Mouse (Mus musculus) G1E-ER4 (cell line): Measurements from ENCODE around the gene Sesn3. TPM values are rescaled to one million over a fixed set of nuclear protein-coding genes. Genes with fewer than 3 reads are reported as not detected.

ENCODE experiments used
- GATA1 ChIP-seq: IDR thresholded peaks from one replicate; pipeline ENCODE4 v1.8.0; 2012; ENCODE audit warnings: low read length, inconsistent platforms
- polyA plus RNA-seq: library from polyadenylated mRNA; stranded (reverse); fragments of >175 nt; gene quantifications from 2 replicates; pipeline ENCODE4 v1.2.3, GENCODE M21; 2012

The Sesn3 gene
- polyA plus RNA-seq, 1 experiment: 0.14 TPM

DNA sequence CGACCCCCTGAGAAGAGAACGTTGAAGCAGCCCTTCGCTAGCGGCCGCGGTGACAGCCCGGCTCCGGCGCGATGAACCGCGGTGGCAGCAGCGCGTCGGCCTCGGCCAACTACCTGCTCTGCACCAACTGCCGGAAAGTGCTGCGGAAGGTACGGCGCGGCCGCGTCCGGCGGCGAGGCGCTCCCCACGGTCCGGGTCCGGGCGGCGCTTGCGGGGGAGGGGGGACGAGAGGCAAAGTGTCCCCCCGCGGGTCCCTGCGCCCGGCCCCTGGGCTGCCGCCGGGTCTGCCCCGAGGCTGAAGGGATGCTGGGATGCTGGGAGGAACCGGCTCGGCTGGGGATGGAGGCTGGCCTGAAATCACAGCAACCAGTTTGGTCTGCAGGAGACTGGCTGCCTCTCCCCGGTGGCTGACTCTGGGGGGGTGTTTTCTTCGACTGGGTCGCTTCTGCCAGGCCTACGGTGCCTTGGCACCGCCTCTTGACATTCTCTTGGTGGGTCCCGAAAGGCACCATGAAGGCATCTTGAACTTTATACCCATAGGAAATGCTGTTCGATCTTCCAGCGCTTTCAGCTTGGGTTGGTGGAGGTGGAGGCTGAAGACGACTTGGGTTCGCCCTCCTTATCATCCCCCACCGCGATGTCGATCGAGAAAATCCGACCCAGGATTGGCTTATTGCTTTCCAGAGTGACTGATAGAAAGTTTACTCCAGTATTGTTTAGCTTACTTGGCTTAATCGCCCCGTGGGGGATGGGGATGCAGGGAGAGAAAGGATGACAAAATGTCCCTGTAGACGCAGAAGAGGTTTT is 1.8 kb downstream of the Sesn3 start:
- no peak for TF ChIP-seq GATA1

GRCm38 (mm10) chr9:14277365-14277991 is 2.6 kb downstream of the Sesn3 start:
- no peak for TF ChIP-seq GATA1

GRCm38 (mm10) chr9:14280696-14281095 is 5.8 kb downstream of the Sesn3 start:
- no peak for TF ChIP-seq GATA1

- no peak for TF ChIP-seq GATA1
Measured at GRCm38 (mm10) chr9:14285036-14285435, 10.2 kb downstream of the Sesn3 start.

GRCm38 (mm10) chr9:14287234-14287633 is 12.4 kb downstream of the Sesn3 start:
- no peak for TF ChIP-seq GATA1

- TF ChIP-seq GATA1: no peak
Measured at GRCm38 (mm10) chr9:14288500-14288899, 13.6 kb downstream of the Sesn3 start.

GRCm38 (mm10) chr9:14293866-14294265 is 19.0 kb downstream of the Sesn3 start:
- no peak for TF ChIP-seq GATA1

DNA sequence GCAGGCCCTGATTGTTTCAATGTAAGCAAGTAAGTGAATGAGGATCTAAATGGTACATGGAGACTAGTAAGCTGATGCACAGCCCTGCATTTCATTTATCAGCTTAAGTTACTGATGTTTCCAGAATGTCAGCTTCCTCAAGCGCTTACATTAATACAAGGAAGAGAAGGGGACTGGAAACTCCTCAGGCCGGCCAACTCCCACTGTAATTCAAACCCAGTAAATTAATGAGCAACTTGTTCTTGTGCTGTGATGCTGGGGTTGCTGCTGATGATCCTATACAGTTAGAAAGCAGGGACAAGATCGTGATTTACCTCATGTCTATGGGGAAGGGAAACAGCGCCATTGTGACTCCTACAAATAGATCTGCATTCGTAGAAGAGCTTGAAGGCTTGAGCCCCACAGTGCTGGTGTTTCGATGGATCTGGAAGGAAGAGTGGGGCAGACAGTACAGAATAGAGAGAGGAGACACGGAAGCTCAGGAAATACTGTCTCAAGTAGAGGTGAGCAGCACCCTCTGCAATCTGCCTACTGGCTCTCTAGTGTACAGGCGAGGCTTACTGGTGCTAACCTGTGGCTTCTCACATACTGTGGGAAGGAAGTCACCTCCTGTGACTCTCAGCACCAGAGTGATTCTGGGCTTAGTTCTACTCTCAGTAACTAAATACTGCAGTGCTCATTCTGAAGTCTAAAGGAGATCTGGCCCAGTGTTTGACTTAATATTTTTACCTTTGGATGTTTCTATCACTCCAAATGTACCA is 21.0 kb downstream of the Sesn3 start:
- TF ChIP-seq GATA1: no peak

DNA sequence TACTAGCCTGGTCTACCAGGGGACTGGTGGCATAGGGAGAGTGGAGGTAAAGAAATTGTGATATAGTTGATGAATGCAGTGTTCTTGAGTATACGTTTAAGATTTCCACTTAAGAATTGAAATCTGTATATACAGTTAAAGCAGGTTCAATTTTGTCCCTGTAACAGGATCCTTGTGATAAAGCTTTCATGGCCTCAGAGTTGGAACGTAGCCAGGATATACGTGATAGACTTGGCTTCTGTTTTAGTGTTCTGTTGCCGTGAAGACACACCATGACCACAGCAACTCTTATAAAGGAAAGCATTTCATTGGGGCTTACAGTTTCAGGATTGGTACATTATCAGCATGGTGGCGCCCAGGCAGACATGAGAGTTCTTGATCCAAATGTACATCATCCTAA is 22.3 kb downstream of the Sesn3 start:
- TF ChIP-seq GATA1: no peak

DNA sequence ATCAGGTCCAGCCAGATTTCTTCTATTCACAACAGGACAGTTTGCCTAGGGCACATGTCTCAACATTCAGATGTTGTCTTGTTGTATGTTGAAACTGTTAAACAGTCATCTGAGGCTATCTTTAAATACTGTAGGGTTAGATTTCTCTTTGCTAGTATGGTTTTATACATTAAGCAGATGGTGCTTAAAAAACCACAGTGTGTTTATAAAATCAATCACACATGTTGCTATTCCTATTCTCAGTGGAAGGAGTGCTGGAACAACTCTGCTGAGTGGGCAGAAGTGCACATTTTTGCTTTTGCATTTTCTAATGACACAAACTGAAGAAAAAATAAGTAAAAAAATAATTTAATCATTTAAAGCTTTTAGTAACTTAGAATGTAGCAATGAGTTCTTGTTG is 25.0 kb downstream of the Sesn3 start:
- TF ChIP-seq GATA1: no peak

- TF ChIP-seq GATA1: no peak
Measured at GRCm38 (mm10) chr9:14300795-14301194, 25.9 kb downstream of the Sesn3 start.

DNA sequence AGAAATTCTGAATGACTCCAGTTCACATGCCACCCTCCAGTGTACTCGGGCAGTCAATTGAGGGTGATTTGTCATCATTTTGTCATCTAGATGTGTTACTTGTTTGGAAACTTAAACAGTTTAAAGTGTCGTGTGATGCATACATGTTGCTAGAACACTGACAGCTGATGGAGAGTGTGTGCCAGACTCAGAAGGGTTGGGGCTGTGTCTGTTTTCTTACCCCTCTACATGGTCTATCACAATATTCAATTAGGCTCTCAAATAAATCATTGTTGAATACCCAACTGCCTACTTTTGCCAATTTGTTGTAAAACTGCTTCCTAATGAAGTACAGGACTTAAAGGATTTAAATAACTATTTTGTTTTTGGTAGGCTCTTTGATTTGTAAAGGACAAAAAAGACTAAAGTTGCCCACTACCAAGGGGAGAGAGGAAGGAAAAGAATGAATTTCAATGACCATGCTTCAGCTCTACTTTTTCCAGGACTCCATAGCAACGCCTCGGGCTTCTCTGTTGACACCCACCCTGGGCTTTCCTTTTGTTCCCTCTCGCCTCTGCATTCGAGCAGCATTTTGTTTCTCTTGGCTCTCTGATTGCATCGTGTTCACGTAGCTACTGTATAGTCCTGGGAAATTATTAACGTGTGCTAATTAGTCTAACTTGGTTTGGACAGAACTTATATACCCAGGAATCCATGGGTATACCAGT is 29.5 kb downstream of the Sesn3 start:
- no peak for TF ChIP-seq GATA1

DNA sequence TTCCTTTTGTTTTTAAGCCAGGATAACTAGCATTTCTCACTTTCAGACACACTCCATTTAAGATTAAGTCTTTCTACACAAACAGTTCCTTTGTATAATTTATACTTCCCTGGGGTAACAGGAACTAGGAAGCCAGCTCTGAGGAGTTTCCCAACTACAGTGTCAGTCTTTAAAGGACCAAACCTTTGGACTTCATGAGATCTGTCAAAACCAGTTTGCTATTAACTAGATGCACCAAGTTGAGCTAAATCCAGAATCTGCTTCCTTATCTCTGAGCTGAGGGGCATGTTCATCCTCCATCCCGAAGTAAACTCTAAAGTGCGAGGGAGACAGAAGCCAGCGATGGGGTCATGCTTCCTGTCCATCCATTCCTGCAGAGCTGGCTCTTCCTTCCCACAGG is 32.5 kb downstream of the Sesn3 start:
- no peak for TF ChIP-seq GATA1

GRCm38 (mm10) chr9:14313968-14314367 is 39.1 kb downstream of the Sesn3 start:
- TF ChIP-seq GATA1: no peak

GRCm38 (mm10) chr9:14314477-14314876 is 39.6 kb downstream of the Sesn3 start:
- TF ChIP-seq GATA1: no peak

DNA sequence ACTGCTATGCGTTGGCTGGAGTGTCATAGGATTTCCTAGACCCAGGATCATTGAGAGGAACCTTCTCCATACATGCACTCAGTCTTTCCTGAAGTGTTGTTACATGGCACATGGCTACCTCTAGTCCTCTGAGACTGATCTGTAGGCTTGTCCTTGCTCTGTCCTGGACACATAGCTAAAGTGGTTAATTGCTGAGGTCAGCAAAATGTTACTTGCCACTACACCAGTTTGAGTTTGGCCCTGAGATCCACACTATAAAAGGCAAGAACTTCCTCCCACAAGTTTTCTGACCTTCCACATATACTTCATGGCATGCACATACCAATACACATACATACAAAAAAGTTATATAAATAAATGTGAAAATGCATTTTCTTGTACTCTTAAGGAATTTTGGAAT is 41.8 kb downstream of the Sesn3 start:
- TF ChIP-seq GATA1: no peak
